Mouse (Mus musculus) stomach, embryonic 16.5 days (tissue): ENCODE data around the gene Coil. TPM values are rescaled to one million over a fixed set of nuclear protein-coding genes. Genes with fewer than 3 reads are reported as not detected.

Experiments
- ATAC-seq: fragments of 200-750 bp; cut with Nextera tagmentation; 2 replicates; pipeline ENCODE4 v1.8.0; 2017; ENCODE audit warnings: moderate number of reproducible peaks, moderate TSS enrichment; ENCODE audit not compliant: insufficient read depth, low FRiP score
- H3K27ac ChIP-seq: fragments of 300-500 bp; sonication (generic); 2 replicates; pipeline ENCODE4 v1.5.1; 2014; ENCODE audit warnings: low read length
- H3K27me3 ChIP-seq: fragments of 300-500 bp; sonication (generic); 2 replicates; pipeline ENCODE4 v1.6.1; 2014; ENCODE audit warnings: low read length, control low read depth, mixed read lengths; ENCODE audit not compliant: control insufficient read depth, insufficient read depth
- H3K36me3 ChIP-seq: fragments of 300-500 bp; sonication (generic); 2 replicates; pipeline ENCODE4 v1.6.1; 2014; ENCODE audit warnings: low read length; ENCODE audit not compliant: control insufficient read depth, insufficient read depth
- H3K4me1 ChIP-seq: fragments of 300-500 bp; sonication (generic); 2 replicates; pipeline ENCODE4 v1.6.1; 2014; ENCODE audit warnings: low read length, control low read depth, mixed read lengths; ENCODE audit not compliant: control insufficient read depth, insufficient read depth
- H3K4me2 ChIP-seq: fragments of 300-500 bp; sonication (generic); 2 replicates; pipeline ENCODE4 v1.6.1; 2014; ENCODE audit warnings: low read depth, low read length, mixed read lengths
- H3K4me3 ChIP-seq: fragments of 300-500 bp; sonication (generic); replicated peaks from 2 replicates; pipeline ENCODE4 v1.5.1; 2014; ENCODE audit warnings: mild to moderate bottlenecking, low read length
- H3K9ac ChIP-seq: fragments of 300-500 bp; sonication (generic); 2 replicates; pipeline ENCODE4 v1.6.1; 2014; ENCODE audit warnings: low read length
- H3K9me3 ChIP-seq: fragments of 300-500 bp; sonication (generic); replicated peaks from 2 replicates; pipeline ENCODE4 v1.6.1; 2016; ENCODE audit warnings: low read length, control low read depth; ENCODE audit not compliant: control insufficient read depth
- WGBS: fragments of 180-500 bp; shearing (Covaris S2); extraction: QIAGEN DNeasy Blood & Tissue Kit; methylation state at CpG from one replicate; pipeline ENCODE4 v1.1.7; 2014; 5-methylcytosine and 5-hydroxymethylcytosine counted together
- polyA plus RNA-seq: library from polyadenylated mRNA; unstranded; fragments of >200 nt; fragmentation: Nextera tagmentation; extraction: Ambion mirVana; gene quantifications from 2 replicates; pipeline ENCODE4 v1.2.1, GENCODE M21; 2015

The Coil gene
- polyA plus RNA-seq, 1 experiment from 2014 or later: 10.7 TPM

DNA sequence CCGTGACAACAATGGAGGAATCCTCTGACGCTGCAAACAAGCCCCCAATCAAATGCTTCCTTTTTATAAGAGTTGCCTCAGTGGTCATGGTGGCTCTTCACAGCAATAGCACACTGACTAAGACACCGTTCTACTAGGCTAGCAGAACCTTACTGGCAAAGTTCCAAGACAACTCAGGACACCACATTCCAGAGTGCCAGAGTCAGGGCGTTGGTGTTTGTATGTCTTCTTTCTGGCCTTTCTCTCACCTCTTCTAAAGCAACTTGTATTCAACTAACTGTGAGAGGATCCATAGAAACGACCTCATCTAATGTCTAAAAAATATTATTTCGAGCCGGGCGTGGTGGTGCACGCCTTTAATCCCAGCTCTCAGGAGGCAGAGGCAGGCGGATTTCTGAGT is 53.4 kb downstream of the Coil start:
- Histone ChIP-seq H3K4me2 (no peak overlapping the region), H3K4me3 (no peak overlapping the region), H3K9me3 (no peaks in the 10 kb centered on the region), H3K27ac (peak overlapping the region; percentile 85), H3K36me3 (no peaks in the 10 kb centered on the region), H3K27me3 (no peaks in the 10 kb centered on the region), H3K9ac (no peak overlapping the region), H3K4me1 (peaks cover 13% of the 10 kb centered on the region)
- WGBS: 64% methylated on average over 10 of the region's 10 CpGs
- ATAC-seq: no peak

DNA sequence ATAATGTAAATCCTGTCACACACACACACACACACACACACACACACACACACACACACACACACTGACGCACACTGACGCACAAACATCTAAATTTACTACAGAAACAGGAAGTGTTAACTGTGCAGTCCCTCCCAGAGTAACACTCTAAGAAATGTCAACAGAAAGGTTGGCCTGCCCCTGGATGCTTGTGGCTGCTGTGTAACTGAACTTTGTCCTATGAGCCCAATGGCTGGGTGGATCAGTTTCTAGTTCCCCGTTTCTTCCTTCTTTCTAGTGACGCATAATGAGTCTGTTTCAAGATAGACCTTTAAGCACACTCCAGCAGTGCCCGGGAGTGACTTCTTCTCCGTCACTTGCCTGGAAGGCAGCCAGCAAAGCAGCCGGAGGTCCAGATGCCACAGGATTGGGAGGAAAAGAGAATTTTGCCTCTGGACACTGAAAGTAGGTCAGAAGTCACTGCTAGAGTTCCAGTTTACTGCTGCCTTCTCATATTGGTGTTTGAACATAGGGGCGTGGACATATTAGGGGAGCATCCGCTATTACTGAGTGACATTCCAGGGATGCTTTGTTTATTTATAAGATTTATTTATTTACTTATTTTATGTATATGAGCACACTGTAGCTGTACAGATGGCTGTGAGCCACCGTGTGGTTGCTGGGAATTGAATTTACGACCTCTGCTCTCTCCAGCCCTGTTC is 54.3 kb downstream of the Coil start:
- ATAC-seq: peak; percentile 81

DNA sequence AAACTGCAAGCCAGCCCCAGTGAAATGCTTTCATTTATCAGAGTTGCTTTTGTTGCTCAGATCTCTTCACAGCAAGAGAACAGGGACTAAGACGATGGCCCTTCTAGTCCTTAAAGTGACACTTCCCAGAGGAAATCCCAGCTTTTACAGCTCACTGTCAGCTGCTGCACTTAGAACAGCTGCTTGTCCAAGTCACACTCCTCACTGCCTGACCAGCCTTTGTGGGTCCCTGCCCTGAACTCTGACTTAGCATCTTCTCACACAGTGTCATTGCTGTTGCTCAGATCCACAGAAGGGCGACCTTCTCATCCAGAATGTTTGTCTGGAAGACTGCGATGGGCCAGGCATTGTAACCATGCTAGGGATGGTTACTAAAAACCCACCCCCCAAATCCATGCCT is 55.6 kb downstream of the Coil start:
- Histone ChIP-seq H3K4me1 (peaks cover 13% of the 10 kb centered on the region), H3K36me3 (no peaks in the 10 kb centered on the region), H3K27me3 (no peaks in the 10 kb centered on the region), H3K4me2 (no peak overlapping the region), H3K9ac (no peak overlapping the region), H3K4me3 (no peak overlapping the region), H3K27ac (no peak overlapping the region), H3K9me3 (no peaks in the 10 kb centered on the region)
- no peak for ATAC-seq
- WGBS: 75% methylated on average over 3 of the region's 3 CpGs

More for the DNA sequence above, 54.3 kb downstream of the Coil start:
- no peak overlapping the region for H3K4me3 ChIP-seq
- peaks cover 13% of the 10 kb centered on the region for H3K4me1 ChIP-seq
- 26% methylated on average over 11 of the region's 11 CpGs for WGBS
- H3K27ac ChIP-seq: peak overlapping the region; percentile 85
- H3K36me3 ChIP-seq: no peaks in the 10 kb centered on the region
- no peak overlapping the region for H3K9ac ChIP-seq
- H3K27me3 ChIP-seq: no peaks in the 10 kb centered on the region
- no peaks in the 10 kb centered on the region for H3K9me3 ChIP-seq
- peak overlapping the region; percentile 31; the same call in 1 of the 2 replicates for H3K4me2 ChIP-seq

DNA sequence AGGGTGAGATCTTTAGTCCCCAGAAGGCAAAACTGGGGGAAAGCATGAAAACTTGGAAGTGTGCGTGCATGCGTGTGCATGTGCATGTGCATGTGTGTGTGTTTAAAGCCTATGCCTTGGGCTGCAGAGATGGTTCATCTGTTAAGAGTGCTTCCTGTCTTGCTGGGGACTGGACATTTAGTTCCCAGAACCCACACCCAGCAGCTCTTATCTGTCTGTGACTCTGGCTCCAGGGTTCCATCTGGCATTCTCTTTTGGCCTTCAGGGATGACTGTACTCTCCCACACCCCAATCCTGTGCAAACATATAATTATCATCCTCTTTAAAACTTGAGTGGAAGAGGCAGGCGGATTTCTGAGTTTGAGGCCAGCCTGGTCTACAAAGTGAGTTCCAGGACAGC is 56.1 kb downstream of the Coil start:
- H3K4me3 ChIP-seq: no peak overlapping the region
- peaks cover 13% of the 10 kb centered on the region for H3K4me1 ChIP-seq
- H3K27ac ChIP-seq: no peak overlapping the region
- 86% methylated on average over 3 of the region's 3 CpGs for WGBS
- ATAC-seq: no peak
- no peak overlapping the region for H3K9ac ChIP-seq
- H3K4me2 ChIP-seq: no peak overlapping the region
- no peaks in the 10 kb centered on the region for H3K9me3 ChIP-seq
- no peaks in the 10 kb centered on the region for H3K27me3 ChIP-seq
- H3K36me3 ChIP-seq: no peaks in the 10 kb centered on the region

DNA sequence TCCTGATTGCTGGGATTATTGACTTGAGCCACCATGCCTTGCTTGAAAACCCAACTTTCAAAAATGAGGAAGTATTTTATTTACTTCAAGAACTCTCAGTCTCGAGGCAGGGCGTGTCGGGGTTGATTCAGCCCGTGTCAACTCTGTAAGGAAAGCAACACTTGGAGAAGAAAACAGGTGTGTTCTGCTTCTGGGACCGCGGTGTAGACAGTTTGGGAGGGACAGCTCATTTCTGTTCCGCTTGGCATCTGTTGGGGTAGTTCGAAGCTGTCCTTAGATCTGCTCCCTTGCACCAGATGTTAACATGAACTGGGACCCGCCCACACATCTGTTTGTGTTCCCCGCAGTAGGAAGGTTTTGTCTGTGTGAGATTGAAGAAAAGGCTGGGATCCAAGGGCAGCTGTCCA is 57.9 kb downstream of the Coil start:
- Histone ChIP-seq H3K27me3 (no peaks in the 10 kb centered on the region), H3K36me3 (no peaks in the 10 kb centered on the region), H3K9ac (no peak overlapping the region), H3K9me3 (no peaks in the 10 kb centered on the region), H3K27ac (peak overlapping the region; percentile 81), H3K4me3 (no peak overlapping the region), H3K4me1 (peaks cover 13% of the 10 kb centered on the region), H3K4me2 (no peak overlapping the region)
- peak; percentile 45; the same call in 1 of the 2 replicates for ATAC-seq
- WGBS: 48% methylated on average over 10 of the region's 10 CpGs

DNA sequence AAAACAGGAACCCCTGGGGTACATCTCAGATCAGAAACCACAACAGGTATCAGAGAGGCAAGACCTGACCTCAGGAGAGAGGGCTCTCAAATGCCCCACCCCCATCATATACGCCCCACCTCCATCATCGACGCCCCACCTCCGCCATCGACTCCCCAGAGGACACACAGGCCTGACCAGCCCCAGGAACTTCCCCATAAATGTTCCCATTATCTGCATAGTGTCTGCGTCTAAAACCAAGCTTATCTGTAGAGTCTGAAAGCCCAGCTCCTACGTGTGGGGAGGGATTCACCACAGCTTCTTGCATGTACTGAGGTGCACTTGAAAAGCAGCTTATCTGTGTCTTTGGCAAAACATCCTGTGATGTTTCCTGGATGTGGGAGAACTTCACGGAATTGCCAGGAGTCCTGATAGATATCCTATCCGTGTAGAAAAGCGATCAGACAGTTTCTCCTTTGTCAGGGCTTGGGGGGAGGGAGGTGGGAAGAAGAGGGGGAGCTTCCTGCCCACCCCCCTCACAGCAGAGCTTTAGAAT is 58.9 kb downstream of the Coil start:
- peak overlapping the region; percentile 81 for H3K27ac ChIP-seq
- no peaks in the 10 kb centered on the region for H3K36me3 ChIP-seq
- H3K9ac ChIP-seq: peak overlapping the region; percentile 21; the same call in 1 of the 2 replicates
- no peak for ATAC-seq
- no peaks in the 10 kb centered on the region for H3K9me3 ChIP-seq
- H3K4me2 ChIP-seq: no peak overlapping the region
- peaks cover 13% of the 10 kb centered on the region for H3K4me1 ChIP-seq
- WGBS: 34% methylated on average over 10 of the region's 10 CpGs
- no peaks in the 10 kb centered on the region for H3K27me3 ChIP-seq
- no peak overlapping the region for H3K4me3 ChIP-seq

DNA sequence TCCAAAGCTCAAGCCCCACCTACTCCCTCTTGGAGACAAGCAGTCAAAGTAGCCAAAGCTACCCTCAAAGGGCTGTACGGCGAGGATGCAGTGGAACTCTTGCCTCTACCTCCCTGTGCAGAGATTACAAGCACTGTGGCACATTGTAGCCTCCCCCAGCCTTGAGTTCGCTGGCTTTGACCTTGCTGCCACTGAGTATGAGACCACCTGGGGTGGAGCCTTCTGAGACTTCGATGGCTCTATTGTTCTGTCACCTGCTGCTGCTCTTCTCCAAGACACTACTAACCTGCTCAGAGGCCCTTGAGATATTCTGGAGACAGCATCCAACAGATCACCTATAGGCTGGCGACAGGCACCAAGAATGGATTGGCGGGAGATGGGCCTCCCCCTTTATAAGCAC is 60.5 kb downstream of the Coil start:
- Histone ChIP-seq H3K36me3 (no peaks in the 10 kb centered on the region), H3K9me3 (no peaks in the 10 kb centered on the region), H3K27ac (no peak overlapping the region), H3K9ac (no peak overlapping the region), H3K4me1 (peaks cover 8% of the 10 kb centered on the region), H3K4me2 (no peak overlapping the region), H3K4me3 (no peak overlapping the region), H3K27me3 (no peaks in the 10 kb centered on the region)
- no peak for ATAC-seq
- 80% methylated on average over 6 of the region's 6 CpGs for WGBS

DNA sequence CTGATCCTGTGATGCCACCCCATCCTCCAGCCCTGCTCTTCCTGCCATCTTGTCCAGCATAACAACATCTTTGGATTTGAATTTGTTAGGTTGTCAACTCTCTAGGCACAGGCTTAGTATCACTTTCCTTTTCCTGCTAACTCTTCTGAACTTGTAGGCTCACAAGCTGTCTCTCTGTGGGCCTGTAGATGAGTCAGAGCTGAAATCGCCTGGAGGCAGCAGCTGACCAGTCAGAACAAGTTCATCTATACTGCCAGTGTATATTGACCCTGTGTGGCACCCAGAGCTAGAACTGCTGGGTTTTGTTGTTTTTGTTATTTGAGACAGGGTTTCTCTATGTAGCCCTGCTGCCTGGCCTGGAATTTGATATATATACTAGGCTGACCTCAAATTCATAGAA is 61.1 kb downstream of the Coil start:
- Histone ChIP-seq H3K9ac (no peak overlapping the region), H3K27me3 (no peaks in the 10 kb centered on the region), H3K4me2 (no peak overlapping the region), H3K27ac (no peak overlapping the region), H3K4me1 (peaks cover 8% of the 10 kb centered on the region), H3K4me3 (no peak overlapping the region), H3K36me3 (no peaks in the 10 kb centered on the region), H3K9me3 (no peaks in the 10 kb centered on the region)
- ATAC-seq: no peak
- WGBS: 51% methylated on average over 1 of the region's 1 CpGs

DNA sequence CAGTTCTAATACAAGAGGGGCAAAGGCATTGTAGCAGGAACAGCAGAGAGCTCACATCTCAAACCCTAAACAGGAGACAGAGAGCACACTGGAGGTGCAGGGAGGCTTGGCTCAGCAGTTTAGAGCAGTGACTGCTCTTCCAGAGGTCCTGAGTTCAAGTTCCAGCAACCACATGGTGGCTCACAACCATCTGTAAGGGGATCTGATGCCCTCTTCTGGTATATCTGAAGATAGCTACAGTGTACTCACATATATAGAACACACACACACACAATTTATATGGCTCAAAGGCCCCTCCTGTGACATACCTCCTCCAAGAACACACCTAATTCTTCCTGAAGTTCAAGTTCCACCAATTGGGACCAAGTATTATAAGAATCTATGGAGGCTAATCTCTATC is 64.5 kb downstream of the Coil start:
- Histone ChIP-seq H3K27ac (no peak overlapping the region), H3K27me3 (no peaks in the 10 kb centered on the region), H3K4me1 (no peaks in the 10 kb centered on the region), H3K36me3 (no peaks in the 10 kb centered on the region), H3K9ac (no peak overlapping the region), H3K9me3 (no peaks in the 10 kb centered on the region), H3K4me3 (no peak overlapping the region), H3K4me2 (no peak overlapping the region)
- no peak for ATAC-seq
